Mouse (Mus musculus) right cerebral cortex, postnatal 25 days (tissue): ENCODE measurements around the gene Caskin1.

Source experiments
- DNase-seq: peaks from one replicate; pipeline ENCODE4 v3.0.0; 2022

Caskin1 gene

GRCm38 (mm10) chr17:24496026-24496425, 7.6 kb downstream of the Caskin1 start:
- DNase-seq = no peak

DNA sequence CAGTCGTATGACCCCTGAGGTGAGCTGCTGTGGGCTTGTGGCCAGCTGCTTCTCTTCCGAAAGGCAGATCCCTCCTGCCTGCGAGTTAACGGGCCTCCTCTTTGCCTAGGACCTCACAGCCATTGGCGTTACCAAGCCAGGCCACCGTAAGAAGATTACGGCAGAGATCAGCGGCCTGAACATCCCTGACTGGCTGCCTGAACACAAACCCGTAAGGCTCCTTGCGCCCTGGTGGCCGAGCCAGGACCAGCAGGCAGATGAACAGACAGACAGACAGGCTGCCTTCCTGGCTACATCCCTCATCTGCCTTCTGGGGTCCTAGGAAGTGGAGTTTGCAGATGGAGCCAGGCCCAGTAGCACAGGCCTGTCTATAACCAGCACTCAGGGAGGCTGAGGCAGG, 13.8 kb downstream of the Caskin1 start:
- DNase-seq = no peak

- no peak for DNase-seq
Measured at GRCm38 (mm10) chr17:24504085-24504484, 15.7 kb downstream of the Caskin1 start.

DNA sequence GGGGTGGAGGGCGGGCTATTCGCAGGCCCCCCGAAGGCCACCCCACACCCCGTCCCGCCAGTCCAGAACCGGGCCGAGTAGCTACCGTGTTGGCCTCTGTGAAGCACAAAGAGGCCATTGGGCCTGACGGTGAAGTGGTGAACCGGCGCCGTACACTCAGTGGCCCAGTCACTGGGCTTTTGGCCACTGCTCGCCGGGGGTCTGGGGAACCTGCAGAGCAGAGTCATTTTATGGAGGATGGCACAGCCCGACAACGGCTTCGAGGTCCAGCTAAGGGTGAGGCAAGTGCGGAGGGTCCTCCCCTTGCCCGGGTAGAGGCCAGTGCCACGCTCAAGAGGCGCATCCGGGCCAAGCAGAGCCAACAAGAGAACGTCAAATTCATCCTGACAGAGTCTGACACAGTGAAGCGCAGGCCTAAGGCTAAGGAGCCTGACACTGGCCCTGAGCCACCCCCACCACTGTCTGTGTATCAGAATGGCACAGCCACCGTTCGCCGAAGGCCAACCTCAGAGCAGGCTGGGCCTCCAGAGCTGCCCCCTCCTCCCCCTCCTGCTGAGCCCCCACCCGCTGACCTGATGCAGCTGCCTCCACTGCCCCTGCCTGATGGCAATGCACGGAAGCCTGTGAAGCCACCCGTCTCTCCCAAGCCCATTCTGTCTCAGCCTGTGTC, 17.0 kb downstream of the Caskin1 start:
- no peak for DNase-seq

DNA sequence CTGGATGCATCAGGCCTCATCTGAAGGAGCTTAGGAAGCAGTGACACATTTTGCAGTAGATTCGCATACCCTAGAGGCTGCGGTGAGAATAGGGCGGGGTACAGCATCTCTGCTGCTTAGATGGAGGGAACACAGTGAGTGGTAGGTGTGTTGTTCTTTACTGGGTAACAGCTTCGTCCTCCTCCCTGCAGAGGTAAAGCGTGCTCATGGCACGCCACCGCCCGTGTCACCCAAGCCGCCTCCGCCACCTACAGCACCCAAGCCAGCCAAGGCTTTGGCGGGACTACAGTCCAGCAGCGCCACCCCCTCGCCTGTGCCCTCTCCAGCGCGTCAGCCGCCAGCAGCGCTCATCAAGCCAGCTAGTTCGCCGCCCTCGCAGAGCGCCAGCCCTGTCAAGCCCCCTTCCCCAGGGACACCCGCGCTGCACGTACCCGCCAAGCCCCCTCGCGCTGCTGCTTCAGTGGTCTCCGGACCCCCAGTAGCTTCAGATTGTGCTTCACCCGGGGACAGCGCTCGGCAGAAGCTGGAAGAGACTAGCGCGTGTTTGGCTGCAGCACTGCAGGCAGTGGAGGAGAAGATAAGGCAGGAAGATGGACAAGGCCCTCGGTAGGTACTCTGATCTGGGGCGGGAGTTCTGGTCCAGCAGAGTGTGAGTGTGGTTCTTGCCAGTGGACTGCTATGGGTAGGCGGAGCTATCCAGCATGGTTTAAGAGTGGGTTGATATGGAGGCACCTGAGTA, 18.1 kb downstream of the Caskin1 start:
- peak; percentile 80 for DNase-seq

GRCm38 (mm10) chr17:24507129-24507664, 18.8 kb downstream of the Caskin1 start:
- DNase-seq = no peak

DNA sequence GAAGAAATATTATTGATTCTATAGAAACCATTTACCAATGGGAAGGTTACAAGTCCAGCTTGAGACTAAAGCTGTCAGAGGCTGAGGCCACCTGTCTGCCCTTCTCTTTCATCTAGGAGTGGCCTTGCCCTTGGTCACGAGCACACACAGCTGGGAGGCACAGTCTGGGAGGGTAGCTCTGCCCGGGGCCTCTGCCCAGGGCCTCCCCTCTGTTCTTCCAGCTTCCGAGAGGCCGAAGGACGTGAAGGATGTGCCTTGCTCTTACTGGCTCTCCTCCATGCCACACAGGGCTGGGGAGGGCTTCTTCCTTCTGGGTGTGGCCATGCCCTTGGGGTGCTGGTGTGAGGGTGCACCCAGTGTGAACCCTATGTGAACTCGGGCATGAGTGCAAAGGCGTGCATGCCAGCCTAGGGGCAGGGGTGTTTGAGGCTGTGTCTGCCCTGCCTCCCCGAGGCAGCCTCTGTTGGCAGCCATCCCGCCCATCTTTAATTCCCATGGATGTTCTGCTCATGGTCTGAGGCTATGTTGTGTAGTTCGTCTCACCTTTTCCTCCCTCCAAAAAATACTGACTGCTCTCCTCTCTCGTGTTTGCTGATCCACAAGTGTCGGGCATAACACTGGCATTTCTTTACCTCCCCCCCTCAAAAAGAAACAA, 19.5 kb downstream of the Caskin1 start:
- DNase-seq = no peak

GRCm38 (mm10) chr17:24513609-24514008, 25.2 kb downstream of the Caskin1 start:
- DNase-seq = no peak

DNA sequence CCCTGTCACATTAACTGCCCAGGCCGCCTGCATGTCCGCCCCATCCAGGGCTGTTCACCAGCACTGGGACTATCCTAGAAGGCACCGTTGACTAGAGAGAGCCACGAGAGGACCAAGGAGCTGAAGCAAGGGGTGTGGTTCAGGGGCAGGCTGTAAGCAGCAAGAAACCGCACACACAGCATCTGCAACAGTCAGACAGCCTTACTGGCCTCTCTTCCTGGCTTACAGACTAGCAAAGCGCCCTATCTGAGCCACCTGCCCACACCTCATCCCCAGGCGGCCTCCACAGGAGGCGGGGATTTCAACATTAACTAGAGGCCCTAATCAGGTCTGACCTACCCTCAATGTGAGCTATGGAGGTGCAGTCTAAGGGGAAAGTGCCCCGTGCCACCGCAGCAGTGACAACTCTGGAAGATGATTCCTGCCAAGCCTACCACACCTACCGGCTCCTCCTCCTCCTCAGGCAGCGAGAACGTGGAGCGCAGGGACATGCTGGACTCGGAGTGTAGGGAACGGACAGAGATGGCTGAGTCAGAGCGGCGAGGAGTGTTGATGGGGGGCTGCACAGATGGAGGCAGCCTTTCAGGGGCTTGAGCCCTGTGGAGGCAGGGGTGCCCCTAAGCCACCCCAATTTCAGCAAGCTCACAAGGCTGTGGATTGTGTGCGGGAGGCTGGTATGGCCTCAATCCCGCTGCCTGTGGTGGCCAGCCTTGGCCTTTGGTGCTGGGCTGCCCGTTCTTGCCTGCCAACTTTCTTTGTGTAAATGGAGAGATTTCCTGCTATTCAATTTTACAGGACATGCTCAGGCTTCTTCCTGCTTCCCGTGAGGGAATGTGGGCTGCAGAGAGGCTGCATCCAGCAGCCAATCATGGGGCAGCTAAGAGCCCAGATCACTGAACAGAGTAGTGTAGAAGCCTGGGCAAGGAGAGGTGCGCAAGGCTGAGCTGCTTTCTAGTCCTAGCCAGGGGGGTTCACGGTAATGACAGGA, 26.2 kb downstream of the Caskin1 start:
- DNase-seq = no peak

- DNase-seq = no peak
Measured at GRCm38 (mm10) chr17:24520450-24520849, 32.0 kb downstream of the Caskin1 start.

DNA sequence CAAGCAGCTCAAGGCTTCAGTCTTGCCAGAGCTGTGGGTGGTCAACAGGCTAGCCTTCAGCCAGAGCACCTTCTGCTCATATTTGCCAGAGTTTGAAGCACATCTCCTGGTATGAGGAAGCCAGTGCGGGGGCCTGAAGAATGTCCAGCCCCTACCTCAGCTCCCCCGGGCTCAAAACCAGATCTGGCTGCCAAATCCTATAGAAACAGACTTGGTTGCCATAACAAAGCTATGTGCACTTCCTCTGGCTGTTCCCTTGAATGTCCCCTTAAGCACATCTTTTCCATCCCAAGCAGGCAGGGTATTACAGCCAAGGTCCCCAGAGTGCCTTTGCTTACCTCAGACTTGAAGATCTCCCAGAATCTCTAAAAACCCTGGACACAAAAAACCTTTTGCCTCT, 36.3 kb downstream of the Caskin1 start:
- DNase-seq = no peak

DNA sequence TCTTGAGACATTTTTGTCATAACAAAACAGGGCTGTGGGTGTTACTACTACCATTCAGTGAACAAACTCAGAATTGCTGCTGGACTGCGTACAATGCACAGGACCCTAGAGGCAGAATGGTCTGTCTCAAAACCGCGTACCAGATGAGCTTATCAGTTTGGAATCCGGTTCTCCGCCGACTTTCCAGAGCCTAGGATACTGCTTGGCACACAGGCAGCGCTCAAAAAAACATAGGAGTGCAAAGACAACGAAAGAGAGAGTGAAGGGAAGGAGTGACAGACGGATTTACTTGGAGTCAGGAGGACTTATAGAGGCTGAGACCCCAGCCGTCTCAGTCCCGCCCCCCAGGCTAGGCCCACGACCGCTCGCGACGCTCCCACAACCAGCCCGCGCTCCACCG, 38.9 kb downstream of the Caskin1 start:
- no peak for DNase-seq

DNA sequence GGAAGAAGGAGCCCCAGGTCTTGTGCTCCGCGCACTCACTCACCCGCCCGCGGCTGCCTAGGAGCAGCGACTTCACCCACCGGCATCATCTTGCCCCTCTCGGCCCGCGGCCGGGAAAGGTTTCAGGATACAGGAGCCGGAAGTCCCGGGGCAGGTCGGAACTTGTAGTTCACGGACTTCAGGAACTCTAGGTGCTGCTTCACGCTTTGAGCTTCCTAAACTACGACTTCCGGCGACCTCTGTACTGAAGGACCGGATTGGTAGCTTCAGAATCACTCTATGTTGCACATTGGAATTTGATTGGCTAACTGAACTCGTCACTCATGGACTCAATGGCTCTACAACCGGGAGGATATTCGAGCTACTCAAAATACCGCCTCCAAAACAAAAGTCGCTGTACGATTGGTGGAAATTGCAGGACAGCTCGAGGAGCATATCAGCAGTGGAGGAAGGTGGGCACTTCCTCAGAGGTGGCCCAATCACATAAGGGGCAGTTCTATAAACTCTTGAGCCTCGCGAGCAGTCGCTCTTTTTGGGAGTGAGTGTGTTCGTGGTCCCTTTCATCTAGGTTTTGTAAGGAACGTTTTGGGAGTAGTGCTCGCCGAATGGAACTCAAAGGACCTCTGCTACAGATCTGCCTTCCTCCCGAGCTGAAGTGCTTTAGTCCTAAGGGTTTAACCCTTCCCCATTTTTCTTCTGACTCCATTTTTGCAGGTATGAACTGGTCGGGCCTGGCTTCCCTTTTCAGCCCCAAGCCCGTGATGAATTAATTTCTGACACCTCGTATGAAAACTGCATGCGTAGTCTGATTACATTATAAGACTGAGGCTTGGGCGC, 39.5 kb downstream of the Caskin1 start, which contains the start of gene Traf7:
Gene Traf7, minus strand, starts transcription at position 216 of the 837 bp plus-strand sequence.
- peak; percentile 90 for DNase-seq

DNA sequence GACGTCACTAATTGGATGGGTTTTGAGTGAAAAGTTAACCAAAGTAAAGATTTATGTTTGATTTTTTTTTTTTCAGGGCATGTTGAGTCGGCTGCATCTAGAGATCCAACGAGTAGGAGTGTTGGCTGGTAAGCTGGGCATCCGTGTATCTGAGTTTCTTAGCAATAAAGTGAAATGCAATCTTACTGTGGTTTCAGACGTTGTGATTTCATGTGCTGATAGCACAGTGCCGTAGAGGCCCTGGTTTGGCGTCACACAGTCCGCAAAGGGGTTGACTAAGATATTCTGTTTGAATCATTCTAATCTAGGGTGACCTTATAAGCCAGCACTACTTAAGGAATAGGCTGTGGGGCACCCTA, 40.1 kb downstream of the Caskin1 start:
- DNase-seq = no peak

DNA sequence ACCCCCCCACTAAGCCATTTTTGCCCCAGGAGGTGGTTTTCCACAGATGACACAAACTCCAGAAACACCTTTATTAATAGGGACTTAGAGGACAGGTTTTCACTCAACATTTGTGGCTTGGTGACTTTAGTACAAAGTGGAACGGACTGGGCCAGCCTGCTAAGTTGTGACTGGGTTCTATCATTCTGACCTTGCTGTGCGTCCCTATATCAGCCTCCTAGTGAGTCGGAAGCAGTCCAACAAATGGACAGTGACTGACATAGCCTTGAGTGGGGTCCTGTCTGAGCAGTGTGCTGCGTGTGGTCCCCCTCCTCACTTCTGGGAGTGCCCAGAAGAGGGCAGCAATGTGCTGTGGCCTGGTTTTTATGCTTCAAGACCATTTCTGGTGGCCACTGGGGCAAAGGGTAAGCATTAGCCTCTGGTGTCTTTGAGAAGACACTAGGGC, 40.6 kb downstream of the Caskin1 start:
- DNase-seq = no peak

DNA sequence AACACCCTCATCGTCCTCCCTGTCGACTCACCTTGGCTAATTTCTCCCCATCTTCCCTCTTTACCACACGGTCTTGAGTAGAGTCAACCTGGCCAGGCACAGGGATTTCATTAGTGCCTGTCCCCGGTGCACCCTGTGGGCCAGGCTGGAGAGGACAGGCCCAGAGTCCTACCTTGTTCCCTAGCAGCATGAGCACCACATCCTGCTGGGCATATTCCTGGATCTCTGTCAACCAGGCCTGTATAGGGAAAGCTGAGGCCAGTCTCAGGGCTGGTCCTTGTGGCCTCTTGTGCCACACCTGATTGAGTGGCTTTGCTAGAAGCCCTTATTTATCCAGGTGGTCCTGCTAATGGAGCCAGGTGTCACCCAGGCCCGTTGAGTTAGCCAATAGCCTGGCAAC, 41.5 kb downstream of the Caskin1 start:
- DNase-seq = no peak

- DNase-seq = no peak
Measured at GRCm38 (mm10) chr17:24530361-24531050, 42.1 kb downstream of the Caskin1 start.

DNA sequence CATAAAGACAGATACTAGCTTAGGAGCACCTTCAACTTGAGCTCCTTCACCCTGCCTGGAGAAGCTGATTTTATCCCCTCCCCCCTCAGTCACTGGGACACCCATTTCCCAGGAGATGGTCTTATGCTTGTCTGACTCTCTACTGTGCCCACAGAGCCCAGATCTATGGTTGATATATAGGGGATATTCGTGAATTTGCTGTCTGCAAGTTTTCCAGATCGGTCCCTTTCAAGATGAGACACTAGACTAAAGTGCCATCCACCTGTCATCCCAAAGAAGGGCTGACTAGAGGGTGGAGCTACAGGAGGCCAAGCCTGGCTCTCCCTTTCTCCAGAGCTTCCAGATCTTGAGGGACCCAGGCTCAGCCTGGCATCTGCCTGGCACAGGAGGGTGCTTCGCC, 42.7 kb downstream of the Caskin1 start:
- DNase-seq = no peak

GRCm38 (mm10) chr17:24532045-24532444, 43.6 kb downstream of the Caskin1 start:
- DNase-seq = no peak

GRCm38 (mm10) chr17:24533099-24533992, 44.9 kb downstream of the Caskin1 start:
- DNase-seq = peak; percentile 89
